Mouse (Mus musculus) C2C12 (cell line): Measurements from ENCODE around the gene Slc35a5. TPM values are rescaled to one million over a fixed set of nuclear protein-coding genes. Genes with fewer than 3 reads are reported as not detected.

Source experiments
- H3K27me3 ChIP-seq: one replicate; pipeline ENCODE4 v1.6.1; 2011; ENCODE audit not compliant: control insufficient read depth, insufficient read depth, insufficient read length
- H3K36me3 ChIP-seq: one replicate; pipeline ENCODE4 v1.6.1; 2011; ENCODE audit not compliant: control insufficient read depth, insufficient read depth
- H3K4me3 ChIP-seq: one replicate; pipeline ENCODE4 v1.5.1; 2011; ENCODE audit warnings: mild to moderate bottlenecking, control low read depth; ENCODE audit not compliant: poor library complexity, insufficient read depth, severe bottlenecking
- H3K79me2 ChIP-seq: one replicate; pipeline ENCODE4 v1.6.1; 2011; ENCODE audit not compliant: control insufficient read depth, insufficient read depth
- H3K79me3 ChIP-seq: one replicate; pipeline ENCODE4 v1.6.1; 2011; ENCODE audit warnings: low read depth, control low read depth
- H3ac ChIP-seq: one replicate; pipeline ENCODE3; 2011; ENCODE audit warnings: low read depth; ENCODE audit not compliant: control insufficient read depth, insufficient read length
- CEBPB ChIP-seq: IDR thresholded peaks from one replicate; pipeline ENCODE4 v1.6.1; 2011; ENCODE audit warnings: low read depth, mild to moderate bottlenecking, control low read depth, moderate library complexity
- CTCF ChIP-seq: IDR thresholded peaks from one replicate; pipeline ENCODE4 v1.5.1; 2011; ENCODE audit not compliant: control insufficient read depth, insufficient read depth, insufficient read length
- FOSL1 ChIP-seq: IDR thresholded peaks from one replicate; pipeline ENCODE4 v1.8.0; 2011; ENCODE audit warnings: mild to moderate bottlenecking, low read length; ENCODE audit not compliant: poor library complexity, insufficient read depth, severe bottlenecking
- MAX ChIP-seq: IDR thresholded peaks from one replicate; pipeline ENCODE4 v1.6.1; 2011; ENCODE audit warnings: mild to moderate bottlenecking, control low read depth
- MYOD1 ChIP-seq: IDR thresholded peaks from one replicate; pipeline ENCODE4 v1.6.1; 2011; ENCODE audit warnings: low read depth; ENCODE audit not compliant: control insufficient read depth, insufficient read length
- MYOG ChIP-seq: IDR thresholded peaks from one replicate; pipeline ENCODE4 v1.6.1; 2011; ENCODE audit not compliant: control insufficient read depth, insufficient read length; ENCODE audit errors: extremely low read depth
- USF1 ChIP-seq: IDR thresholded peaks from one replicate; pipeline ENCODE4 v1.6.1; 2011; ENCODE audit warnings: low read depth, mild to moderate bottlenecking, control low read depth, moderate library complexity
- polyA plus RNA-seq: library from polyadenylated mRNA; unstranded; fragments of >200 nt; fragmentation: generic; extraction: Trizol; gene quantifications from one replicate; pipeline ENCODE4 v1.2.1, GENCODE M21; 2012; ENCODE audit warnings: missing spikeins

Gene Slc35a5
- polyA plus RNA-seq, 1 experiment, result 3.1 TPM

GRCm38 (mm10) chr16:45095561-45096482 lies 62.7 kb downstream of the Slc35a5 start:
- H3ac ChIP-seq, result no peak overlapping the region

DNA sequence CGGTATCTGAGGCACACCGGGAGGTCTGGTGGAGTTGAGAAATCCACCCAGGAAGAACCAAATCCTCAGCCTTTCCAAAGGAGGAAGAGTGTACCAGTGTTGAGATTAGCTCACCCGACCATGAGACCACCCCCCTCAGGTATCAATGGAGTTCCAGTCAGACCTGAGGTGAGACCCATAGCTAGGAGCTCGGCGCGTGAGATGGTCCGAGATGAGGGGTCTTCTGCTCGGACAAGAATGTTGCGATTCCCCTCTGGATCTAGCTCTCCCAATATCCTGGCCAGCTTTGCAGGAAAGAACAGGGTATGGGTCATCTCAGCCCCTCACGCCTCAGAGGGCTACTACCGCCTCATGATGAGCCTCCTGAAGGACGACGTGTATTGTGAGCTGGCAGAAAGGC lies 63.5 kb downstream of the Slc35a5 start:
- Histone ChIP-seq H3ac (no peak overlapping the region), H3K27me3 (no peaks in the 10 kb centered on the region), H3K79me2 (no peaks in the 10 kb centered on the region), H3K4me3 (no peak overlapping the region), H3K36me3 (no peaks in the 10 kb centered on the region), H3K79me3 (no peaks in the 10 kb centered on the region)
- TF ChIP-seq MAX (no peak), CEBPB (no peak), FOSL1 (no peak), USF1 (no peak), CTCF (no peak), MYOG (no peak)

More at GRCm38 (mm10) chr16:45095561-45096482, 62.7 kb downstream of the Slc35a5 start:
- no peaks in the 10 kb centered on the region for H3K36me3 ChIP-seq
- no peak for TF ChIP-seq CEBPB
- H3K4me3 ChIP-seq, result no peak overlapping the region
- no peaks in the 10 kb centered on the region for H3K79me3 ChIP-seq
- H3K79me2 ChIP-seq, result no peaks in the 10 kb centered on the region
- no peaks in the 10 kb centered on the region for H3K27me3 ChIP-seq

DNA sequence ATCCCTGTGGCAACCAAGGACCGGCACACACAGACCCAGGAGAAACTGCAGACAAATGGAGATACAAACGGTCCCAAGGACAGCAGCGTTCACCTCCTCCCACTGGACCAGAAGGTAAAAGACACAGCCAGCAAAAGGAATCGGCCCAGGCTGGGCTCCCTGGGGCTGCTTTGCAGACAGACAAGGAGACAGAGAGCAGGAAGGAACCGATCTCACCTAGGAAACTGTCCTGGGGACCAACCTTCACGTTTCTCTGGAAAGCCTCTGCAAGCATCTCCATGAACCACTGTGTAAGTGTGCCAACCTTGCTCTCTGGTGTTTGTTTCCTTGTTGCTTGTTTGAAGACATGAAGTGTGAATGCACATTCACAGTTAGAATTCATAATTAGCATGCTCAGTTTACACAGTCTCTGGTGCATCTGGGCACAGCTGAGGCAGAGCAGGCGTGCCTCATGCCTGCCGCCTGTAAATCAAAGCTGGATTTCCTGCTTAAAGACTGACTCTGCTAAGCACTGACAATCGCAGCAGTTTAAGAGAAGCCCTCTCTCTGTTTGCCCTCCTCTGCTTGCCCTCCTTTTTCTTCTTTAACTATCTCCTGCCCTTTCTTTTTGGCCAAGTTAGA lies 64.3 kb downstream of the Slc35a5 start:
- Histone ChIP-seq H3K79me2 (no peaks in the 10 kb centered on the region), H3K36me3 (no peaks in the 10 kb centered on the region), H3K4me3 (no peak overlapping the region), H3K27me3 (no peaks in the 10 kb centered on the region), H3ac (no peak overlapping the region), H3K79me3 (no peaks in the 10 kb centered on the region)
- no peak for TF ChIP-seq MYOD1
- no peak for TF ChIP-seq CEBPB

GRCm38 (mm10) chr16:45093137-45093731 lies 65.3 kb downstream of the Slc35a5 start, which contains the start of gene Ccdc80:
Ccdc80 (plus strand) TSS chr16:45093402.
- Histone ChIP-seq H3K36me3 (no peaks in the 10 kb centered on the region), H3K79me2 (no peaks in the 10 kb centered on the region), H3ac (no peak within 1 kb of the TSS), H3K27me3 (no peaks in the 10 kb centered on the region), H3K79me3 (no peaks in the 10 kb centered on the region), H3K4me3 (no peak within 1 kb of the TSS)
- TF ChIP-seq MYOD1 (no peak), CEBPB (no peak), USF1 (no peak), MYOG (no peak), CTCF (no peak), MAX (no peak), FOSL1 (no peak)

DNA sequence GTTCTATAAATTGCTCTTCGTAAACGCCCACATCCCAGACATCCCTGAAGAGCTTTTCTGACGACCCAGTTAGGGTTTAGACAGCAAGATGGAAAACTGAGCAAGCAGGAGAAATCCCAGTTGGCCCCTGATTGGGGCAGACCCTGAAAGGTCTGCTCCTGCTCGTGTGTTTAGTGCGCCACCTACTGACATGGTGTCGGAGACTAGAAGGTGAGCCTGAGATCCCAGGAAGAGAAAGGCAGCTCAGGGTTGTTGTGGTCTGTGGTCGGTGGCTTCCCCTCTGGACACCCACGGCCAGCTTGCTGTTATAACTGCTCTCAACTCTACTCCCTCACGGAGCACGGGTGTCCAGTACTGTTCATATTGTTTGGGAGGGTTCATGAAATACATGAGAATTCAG lies 68.5 kb downstream of the Slc35a5 start:
- Histone ChIP-seq H3K27me3 (no peaks in the 10 kb centered on the region), H3K79me3 (no peaks in the 10 kb centered on the region), H3K79me2 (no peaks in the 10 kb centered on the region), H3ac (no peak overlapping the region), H3K36me3 (no peaks in the 10 kb centered on the region), H3K4me3 (no peak overlapping the region)
- no peak for TF ChIP-seq CEBPB
- peak; percentile 59 for TF ChIP-seq CTCF

Other genes with a start within 250 kb of the Slc35a5 start
- gene Cd200r3, start 215.0 kb downstream of the Slc35a5 start, polyA plus RNA-seq, result 0.05 TPM
- gene Ccdc80, start 65.3 kb downstream of the Slc35a5 start, polyA plus RNA-seq, result 5.8 TPM
- gene Atg3, start 79 bp upstream of the Slc35a5 start, polyA plus RNA-seq, result 14.1 TPM
- 0.02 TPM for gene Btla, start 65.6 kb upstream of the Slc35a5 start, polyA plus RNA-seq